Mouse (Mus musculus): ENCODE results near the gene Atad3a. TPM values are rescaled to one million over a fixed set of nuclear protein-coding genes. Genes with fewer than 3 reads are reported as not detected.

Atad3a gene
- polyA plus RNA-seq, 1 experiment from 2014 or later, result 99.0 TPM

GRCm38 (mm10) chr4:155777816-155778215 lies 16.9 kb upstream of the Atad3a start:
- H3K4me2 ChIP-seq (ENCODE audit: low read depth, low read length), result no peak overlapping the region
- H3K36me3 ChIP-seq (ENCODE audit: control insufficient read depth, insufficient read depth, low read length), result no peaks in the 10 kb centered on the region
- no peak for ATAC-seq (ENCODE audit: insufficient read depth, low FRiP score)
- H3K9me3 ChIP-seq (replicated peaks; ENCODE audit: control insufficient read depth, low read length), result no peaks in the 10 kb centered on the region
- H3K4me1 ChIP-seq (ENCODE audit: control insufficient read depth, insufficient read depth, low read length), result peaks cover 30% of the 10 kb centered on the region
- H3K4me3 ChIP-seq (replicated peaks; ENCODE audit: low read length), result no peak overlapping the region
- no peaks in the 10 kb centered on the region for H3K27me3 ChIP-seq (ENCODE audit: control insufficient read depth, insufficient read depth, low read length)
- 55% methylated on average over 2 of the region's 2 CpGs for WGBS
- peak overlapping the region; percentile 44 for H3K9ac ChIP-seq (ENCODE audit: low read length)
- H3K27ac ChIP-seq (ENCODE audit: low read length), result no peak overlapping the region; the same call in none of the 2 replicates

GRCm38 (mm10) chr4:155776704-155777335 lies 15.9 kb upstream of the Atad3a start:
- H3K4me2 ChIP-seq (ENCODE audit: low read depth, low read length), result no peak overlapping the region
- H3K9ac ChIP-seq (ENCODE audit: low read length), result no peak overlapping the region
- no peak overlapping the region for H3K4me3 ChIP-seq (replicated peaks; ENCODE audit: low read length)
- no peak for ATAC-seq (ENCODE audit: insufficient read depth, low FRiP score)
- H3K9me3 ChIP-seq (replicated peaks; ENCODE audit: control insufficient read depth, low read length), result no peaks in the 10 kb centered on the region
- H3K27me3 ChIP-seq (ENCODE audit: control insufficient read depth, insufficient read depth, low read length), result no peaks in the 10 kb centered on the region
- peaks cover 30% of the 10 kb centered on the region for H3K4me1 ChIP-seq (ENCODE audit: control insufficient read depth, insufficient read depth, low read length)
- peak overlapping the region; percentile 94 for H3K27ac ChIP-seq (ENCODE audit: low read length)
- no peaks in the 10 kb centered on the region for H3K36me3 ChIP-seq (ENCODE audit: control insufficient read depth, insufficient read depth, low read length)
- WGBS, result 33% methylated on average over 2 of the region's 2 CpGs

- peak overlapping the region; percentile 94 for H3K27ac ChIP-seq (ENCODE audit: low read length)
- no peak for ATAC-seq (ENCODE audit: insufficient read depth, low FRiP score)
- H3K9ac ChIP-seq (ENCODE audit: low read length), result 0 out of 2 replicates have a peak overlapping the region, but pooled peaks have one; percentile 74
- no peak overlapping the region for H3K4me3 ChIP-seq (replicated peaks; ENCODE audit: low read length)
- peaks cover 27% of the 10 kb centered on the region for H3K4me1 ChIP-seq (ENCODE audit: control insufficient read depth, insufficient read depth, low read length)
- no peak overlapping the region for H3K4me2 ChIP-seq (ENCODE audit: low read depth, low read length)
- no peaks in the 10 kb centered on the region for H3K36me3 ChIP-seq (ENCODE audit: control insufficient read depth, insufficient read depth, low read length)
- no peaks in the 10 kb centered on the region for H3K27me3 ChIP-seq (ENCODE audit: control insufficient read depth, insufficient read depth, low read length)
- WGBS, result 56% methylated on average over 3 of the region's 3 CpGs
- H3K9me3 ChIP-seq (replicated peaks; ENCODE audit: control insufficient read depth, low read length), result no peaks in the 10 kb centered on the region
Observed at GRCm38 (mm10) chr4:155775855-155776254, 15.0 kb upstream of the Atad3a start.

DNA sequence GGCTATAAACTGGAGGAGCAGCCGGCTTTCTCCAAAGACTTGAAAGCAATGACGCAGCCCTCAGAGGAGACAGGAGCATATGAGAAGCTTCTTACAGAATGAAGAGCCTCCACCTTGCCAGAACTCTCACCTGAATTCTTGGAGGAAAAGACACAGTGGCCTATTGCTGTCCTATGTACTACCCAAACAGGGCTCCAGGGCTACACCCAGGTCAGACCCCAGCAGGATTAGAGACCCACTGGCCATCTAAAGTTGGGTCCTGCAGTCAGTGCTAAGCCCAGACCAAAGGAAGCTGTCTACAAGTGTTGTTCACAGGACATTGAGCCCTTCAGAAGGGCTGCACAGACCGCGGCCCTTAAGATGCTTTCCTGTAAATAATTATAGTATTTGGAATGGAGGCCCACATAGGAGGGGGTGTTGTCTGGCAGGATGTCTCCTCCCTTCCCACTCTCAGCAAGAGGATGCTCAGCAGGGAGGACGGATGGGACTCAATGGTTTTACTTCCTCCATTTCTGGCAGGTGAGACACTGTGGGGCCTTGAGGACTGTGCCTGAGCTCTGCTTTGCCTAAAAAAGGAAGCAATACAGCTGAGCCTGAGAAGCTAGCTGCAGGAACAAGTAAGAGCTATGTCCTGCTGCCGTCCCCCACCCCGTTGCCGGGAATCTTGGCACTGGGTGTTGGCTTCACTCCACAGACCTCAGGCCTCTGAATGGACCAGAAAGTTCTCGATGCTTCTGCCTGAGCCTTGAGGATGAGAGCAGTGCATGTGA lies 14.3 kb upstream of the Atad3a start:
- H3K27me3 ChIP-seq (ENCODE audit: control insufficient read depth, insufficient read depth, low read length), result no peaks in the 10 kb centered on the region
- H3K4me3 ChIP-seq (replicated peaks; ENCODE audit: low read length), result peak overlapping the region; percentile 58
- 35% methylated on average over 9 of the region's 9 CpGs for WGBS
- H3K4me2 ChIP-seq (ENCODE audit: low read depth, low read length), result peak overlapping the region; percentile 92
- ATAC-seq (ENCODE audit: insufficient read depth, low FRiP score), result peak; percentile 51
- H3K9ac ChIP-seq (ENCODE audit: low read length), result peak overlapping the region; percentile 74
- H3K27ac ChIP-seq (ENCODE audit: low read length), result peak overlapping the region; percentile 94
- H3K4me1 ChIP-seq (ENCODE audit: control insufficient read depth, insufficient read depth, low read length), result peaks cover 31% of the 10 kb centered on the region
- H3K36me3 ChIP-seq (ENCODE audit: control insufficient read depth, insufficient read depth, low read length), result no peaks in the 10 kb centered on the region
- no peaks in the 10 kb centered on the region for H3K9me3 ChIP-seq (replicated peaks; ENCODE audit: control insufficient read depth, low read length)

DNA sequence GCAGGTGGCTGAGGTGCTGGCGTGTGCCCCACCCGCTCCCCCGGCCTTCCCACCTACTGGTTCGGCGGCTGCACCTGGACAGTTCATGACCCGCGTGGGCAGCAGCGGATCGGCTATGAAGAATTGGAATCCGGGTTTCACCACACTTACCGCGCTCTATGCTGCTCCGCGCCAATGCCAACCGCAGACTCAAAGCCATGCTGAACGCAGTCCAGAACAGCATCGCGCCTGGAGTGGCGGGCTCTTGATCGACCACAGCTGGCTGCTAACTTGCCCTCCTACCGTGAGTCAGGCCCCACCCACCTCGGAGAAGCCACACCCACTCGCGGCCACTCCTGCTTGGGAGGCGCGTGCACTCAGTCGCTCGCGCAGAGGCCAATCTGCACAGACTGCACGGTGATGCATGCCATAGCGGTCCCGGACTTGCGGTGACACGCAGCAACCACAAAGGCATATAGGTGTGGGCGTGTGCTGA lies 13.4 kb upstream of the Atad3a start, which contains the start of gene Vwa1:
Vwa1 (minus strand) TSS at position 419 of the 475 bp plus-strand sequence.
- peak within 1 kb of the TSS; percentile 58 for H3K4me3 ChIP-seq (replicated peaks; ENCODE audit: low read length)
- H3K4me1 ChIP-seq (ENCODE audit: control insufficient read depth, insufficient read depth, low read length), result peaks cover 35% of the 10 kb centered on the region
- peak within 1 kb of the TSS; percentile 92 for H3K4me2 ChIP-seq (ENCODE audit: low read depth, low read length)
- ATAC-seq (ENCODE audit: insufficient read depth, low FRiP score), result peak; percentile 80
- H3K9ac ChIP-seq (ENCODE audit: low read length), result peak within 1 kb of the TSS; percentile 74
- no peaks in the 10 kb centered on the region for H3K36me3 ChIP-seq (ENCODE audit: control insufficient read depth, insufficient read depth, low read length)
- no peaks in the 10 kb centered on the region for H3K9me3 ChIP-seq (replicated peaks; ENCODE audit: control insufficient read depth, low read length)
- H3K27ac ChIP-seq (ENCODE audit: low read length), result peak within 1 kb of the TSS; percentile 94
- no peaks in the 10 kb centered on the region for H3K27me3 ChIP-seq (ENCODE audit: control insufficient read depth, insufficient read depth, low read length)
- WGBS, result under 1% methylated on average over 35 of the region's 35 CpGs

GRCm38 (mm10) chr4:155773335-155774078 lies 12.6 kb upstream of the Atad3a start:
- Histone ChIP-seq H3K36me3 (ENCODE audit: control insufficient read depth, insufficient read depth, low read length) (no peaks in the 10 kb centered on the region), H3K27me3 (ENCODE audit: control insufficient read depth, insufficient read depth, low read length) (no peaks in the 10 kb centered on the region), H3K4me2 (ENCODE audit: low read depth, low read length) (peak overlapping the region; percentile 92), H3K9ac (ENCODE audit: low read length) (peak overlapping the region; percentile 74), H3K4me1 (ENCODE audit: control insufficient read depth, insufficient read depth, low read length) (peaks cover 35% of the 10 kb centered on the region), H3K9me3 (replicated peaks; ENCODE audit: control insufficient read depth, low read length) (no peaks in the 10 kb centered on the region), H3K4me3 (replicated peaks; ENCODE audit: low read length) (peak overlapping the region; percentile 58), H3K27ac (ENCODE audit: low read length) (peak overlapping the region; percentile 94; the same call in 1 of the 2 replicates)
- ATAC-seq (ENCODE audit: insufficient read depth, low FRiP score), result no peak
- WGBS, result 37% methylated on average over 5 of the region's 5 CpGs

DNA sequence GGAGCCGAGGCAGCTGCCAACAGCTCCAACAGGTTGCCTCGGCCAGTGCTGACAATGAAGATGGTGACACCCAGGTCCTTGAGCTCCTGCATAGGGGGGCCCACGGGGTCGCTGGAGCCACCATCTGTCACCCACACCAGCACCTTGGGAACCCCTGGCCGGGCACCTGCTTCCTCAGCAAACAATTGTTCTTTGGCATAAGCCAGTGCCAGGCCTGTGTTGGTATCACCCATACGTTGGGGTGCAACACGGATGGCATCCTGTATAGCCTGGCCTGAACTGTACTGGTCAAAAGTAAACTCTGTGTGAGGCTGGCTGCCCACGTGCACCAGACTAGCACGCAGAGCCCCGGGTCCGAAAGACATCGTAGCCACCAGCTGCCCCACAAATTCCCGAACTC lies 11.9 kb upstream of the Atad3a start:
- Histone ChIP-seq H3K36me3 (ENCODE audit: control insufficient read depth, insufficient read depth, low read length) (no peaks in the 10 kb centered on the region), H3K9me3 (replicated peaks; ENCODE audit: control insufficient read depth, low read length) (no peaks in the 10 kb centered on the region), H3K27ac (ENCODE audit: low read length) (no peak overlapping the region), H3K9ac (ENCODE audit: low read length) (0 out of 2 replicates have a peak overlapping the region, but pooled peaks have one; percentile 74), H3K4me1 (ENCODE audit: control insufficient read depth, insufficient read depth, low read length) (peaks cover 32% of the 10 kb centered on the region), H3K4me2 (ENCODE audit: low read depth, low read length) (peak overlapping the region; percentile 92; the same call in 1 of the 2 replicates), H3K27me3 (ENCODE audit: control insufficient read depth, insufficient read depth, low read length) (no peaks in the 10 kb centered on the region), H3K4me3 (replicated peaks; ENCODE audit: low read length) (0 out of 2 replicates have a peak overlapping the region, but pooled peaks have one; percentile 58)
- ATAC-seq (ENCODE audit: insufficient read depth, low FRiP score), result no peak
- WGBS, result 84% methylated on average over 13 of the region's 13 CpGs

GRCm38 (mm10) chr4:155771706-155772105 lies 10.8 kb upstream of the Atad3a start:
- ATAC-seq (ENCODE audit: insufficient read depth, low FRiP score), result no peak
- Histone ChIP-seq H3K27ac (ENCODE audit: low read length) (no peak overlapping the region), H3K9me3 (replicated peaks; ENCODE audit: control insufficient read depth, low read length) (no peaks in the 10 kb centered on the region), H3K9ac (ENCODE audit: low read length) (no peak overlapping the region; the same call in 1 of the 2 replicates), H3K4me3 (replicated peaks; ENCODE audit: low read length) (no peak overlapping the region), H3K4me1 (ENCODE audit: control insufficient read depth, insufficient read depth, low read length) (peaks cover 28% of the 10 kb centered on the region), H3K27me3 (ENCODE audit: control insufficient read depth, insufficient read depth, low read length) (no peaks in the 10 kb centered on the region), H3K36me3 (ENCODE audit: control insufficient read depth, insufficient read depth, low read length) (no peaks in the 10 kb centered on the region), H3K4me2 (ENCODE audit: low read depth, low read length) (no peak overlapping the region)
- WGBS, result 79% methylated on average over 2 of the region's 2 CpGs

All from stomach, embryonic 16.5 days (tissue).